Mouse (Mus musculus) granulocyte monocyte progenitor cell, adult 5-6 weeks (primary cell): ENCODE data around the gene Serinc5. TPM values are rescaled to one million over a fixed set of nuclear protein-coding genes. Genes with fewer than 3 reads are reported as not detected.

Source experiments
- ATAC-seq: replicated peaks from 2 replicates; pipeline ENCODE4 v1.8.0; 2016; ENCODE audit warnings: mild to moderate bottlenecking, moderate TSS enrichment, inconsistent platforms; ENCODE audit not compliant: poor library complexity, severe bottlenecking
- total RNA-seq, 2 experiments: library from RNA; stranded (forward) in 1 of 2; stranded (reverse) in 1 of 2; fragments of 200-712, 200-1000 nt in 1 of 2; fragments of >200 nt in 1 of 2; fragmentation: Nextera tagmentation in 1 of 2; gene quantifications; 2 replicates each; pipeline ENCODE4 v1.2.3; 2014 to 2017

Serinc5 gene
- total RNA-seq, 2 experiments from 2014 or later: 5.5 to 8.7 TPM

GRCm38 (mm10) chr13:92736516-92737300, 125.8 kb downstream of the Serinc5 start:
- ATAC-seq: no peak

- ATAC-seq: no peak
Observed at GRCm38 (mm10) chr13:92738821-92739220, 127.9 kb downstream of the Serinc5 start.

- ATAC-seq: no peak
Observed at GRCm38 (mm10) chr13:92739858-92740257, 129.0 kb downstream of the Serinc5 start.

GRCm38 (mm10) chr13:92740671-92741270, 129.9 kb downstream of the Serinc5 start:
- ATAC-seq: peak; percentile 45; the same call in 1 of the 2 replicates

- peak; percentile 99 for ATAC-seq
Observed at GRCm38 (mm10) chr13:92742886-92743285, 132.0 kb downstream of the Serinc5 start.

GRCm38 (mm10) chr13:92743337-92743736, 132.4 kb downstream of the Serinc5 start:
- peak; percentile 19; the same call in 1 of the 2 replicates for ATAC-seq

GRCm38 (mm10) chr13:92750976-92751518, 140.2 kb downstream of the Serinc5 start:
- peak; percentile 91 for ATAC-seq

- peak; percentile 74 for ATAC-seq
Observed at GRCm38 (mm10) chr13:92751726-92752565, 141.1 kb downstream of the Serinc5 start.

- no peak for ATAC-seq
Observed at GRCm38 (mm10) chr13:92753676-92754075, 142.8 kb downstream of the Serinc5 start.

GRCm38 (mm10) chr13:92755036-92755435, 144.1 kb downstream of the Serinc5 start:
- no peak for ATAC-seq

- no peak for ATAC-seq
Observed at GRCm38 (mm10) chr13:92757972-92758585, 147.2 kb downstream of the Serinc5 start.

GRCm38 (mm10) chr13:92759096-92759495, 148.2 kb downstream of the Serinc5 start:
- ATAC-seq: no peak

- ATAC-seq: no peak
Observed at GRCm38 (mm10) chr13:92760519-92760918, 149.6 kb downstream of the Serinc5 start.

Other genes starting within 250 kb of the Serinc5 start
- not detected in 2 replicates for gene Ankrd34b, start 185.2 kb upstream of the Serinc5 start, total RNA-seq (2014; fragmentation: Nextera tagmentation)
- gene Ankrd34b, start 185.2 kb upstream of the Serinc5 start, total RNA-seq (2017): not detected in 2 replicates
- 4.8 and 5.5 TPM in 2 replicates for gene Fam151b, start 127.1 kb upstream of the Serinc5 start, total RNA-seq (2014; fragmentation: Nextera tagmentation)
- 6.0 and 8.2 TPM in 2 replicates for gene Fam151b, start 127.1 kb upstream of the Serinc5 start, total RNA-seq (2017)
- gene Zfyve16, start 80.2 kb upstream of the Serinc5 start, total RNA-seq (2014; fragmentation: Nextera tagmentation): 2.7 and 7.9 TPM in 2 replicates
- gene Zfyve16, start 80.2 kb upstream of the Serinc5 start, total RNA-seq (2017): 4.2 and 5.8 TPM in 2 replicates
- not detected in 2 replicates for gene Spz1, start 34.9 kb upstream of the Serinc5 start, total RNA-seq (2014; fragmentation: Nextera tagmentation)
- not detected in 2 replicates for gene Spz1, start 34.9 kb upstream of the Serinc5 start, total RNA-seq (2017)
- gene Thbs4, start 183.7 kb downstream of the Serinc5 start, total RNA-seq (2014; fragmentation: Nextera tagmentation): not detected in 2 replicates
- gene Thbs4, start 183.7 kb downstream of the Serinc5 start, total RNA-seq (2017): not detected in 2 replicates
- gene Mtx3, start 233.7 kb downstream of the Serinc5 start, total RNA-seq (2014; fragmentation: Nextera tagmentation): 8.9 and 20.5 TPM in 2 replicates
- gene Mtx3, start 233.7 kb downstream of the Serinc5 start, total RNA-seq (2017): 6.5 and 11.1 TPM in 2 replicates